Mouse (Mus musculus) frontal cortex, adult (tissue): ENCODE data around the gene Gjc3.
A peak's percentile ranks its signal among the peaks of the same experiment; 100 is the strongest.
"Not testable (repeated sequence)": the region's sequence is repeated elsewhere in the genome, so short reads cannot be mapped to it uniquely, and the experiment has no call there.

Source experiments
- ATAC-seq: cut with Nextera tagmentation; 2 replicates; pipeline ENCODE4 v1.9.2; 2017; ENCODE audit warnings: mild to moderate bottlenecking, moderate library complexity, mixed read lengths; ENCODE audit not compliant: low TSS enrichment

The Gjc3 gene

DNA sequence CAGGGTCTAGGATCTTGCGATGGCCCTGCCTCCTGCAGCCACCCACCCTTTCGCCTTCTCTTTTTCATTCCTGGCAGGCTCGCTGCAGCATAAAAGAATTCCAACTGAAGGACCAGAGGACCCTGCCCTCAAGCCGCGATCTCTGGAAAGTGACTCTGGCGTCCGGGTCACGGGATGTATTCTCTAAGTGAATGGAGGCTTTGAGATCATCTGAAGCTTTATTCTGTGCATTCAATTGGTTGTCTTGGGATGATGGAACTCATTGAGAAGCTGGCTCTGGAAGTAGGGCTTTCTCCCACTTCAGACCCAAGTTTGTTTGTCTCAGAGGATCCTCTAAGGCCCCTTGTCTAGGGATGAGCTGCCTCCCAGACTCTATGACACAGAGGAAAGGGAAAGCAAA, at the start of gene Gjc3:
Gjc3 (minus strand) TSS at position 154 of the 400 bp plus-strand sequence.
- ATAC-seq, result no peak

DNA sequence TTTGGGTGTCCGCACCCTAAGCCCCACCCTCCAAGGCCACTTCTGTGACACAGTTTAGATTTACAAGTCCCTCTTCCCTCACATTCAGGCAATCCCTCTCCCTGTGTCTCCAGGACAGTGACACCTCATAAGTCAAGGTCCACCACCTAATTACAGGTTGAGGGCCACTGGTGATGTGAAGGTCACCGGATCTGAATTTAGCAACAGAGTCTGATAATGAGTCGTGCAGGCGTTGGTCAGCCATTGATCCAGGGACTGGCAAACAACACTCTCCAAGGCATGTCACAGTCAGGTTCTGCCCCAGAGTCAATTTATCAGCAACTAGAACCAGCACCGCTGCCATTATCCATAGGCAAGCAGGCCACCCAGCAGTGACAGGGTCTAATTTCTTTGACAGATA, 49.5 kb upstream of the Gjc3 start:
- ATAC-seq, result no peak

DNA sequence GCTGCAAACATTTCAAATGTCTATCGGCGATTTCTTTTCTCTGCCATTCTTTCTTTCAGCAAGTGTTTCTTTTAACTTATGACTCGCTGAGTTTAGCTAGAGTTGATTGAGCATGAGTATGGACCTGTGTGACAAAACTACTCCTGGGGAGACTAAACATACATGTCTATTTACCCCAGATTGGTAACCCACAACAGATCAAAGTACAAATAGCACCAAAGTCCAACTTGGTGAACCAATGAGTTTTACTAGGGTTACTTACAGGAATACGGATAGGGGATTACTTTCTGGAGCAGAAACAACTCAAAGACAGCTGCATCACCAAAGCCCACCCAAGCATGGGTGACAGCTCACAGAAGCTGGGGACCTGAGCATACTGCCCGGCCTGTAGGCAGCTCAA, 46.5 kb upstream of the Gjc3 start:
- no peak for ATAC-seq

DNA sequence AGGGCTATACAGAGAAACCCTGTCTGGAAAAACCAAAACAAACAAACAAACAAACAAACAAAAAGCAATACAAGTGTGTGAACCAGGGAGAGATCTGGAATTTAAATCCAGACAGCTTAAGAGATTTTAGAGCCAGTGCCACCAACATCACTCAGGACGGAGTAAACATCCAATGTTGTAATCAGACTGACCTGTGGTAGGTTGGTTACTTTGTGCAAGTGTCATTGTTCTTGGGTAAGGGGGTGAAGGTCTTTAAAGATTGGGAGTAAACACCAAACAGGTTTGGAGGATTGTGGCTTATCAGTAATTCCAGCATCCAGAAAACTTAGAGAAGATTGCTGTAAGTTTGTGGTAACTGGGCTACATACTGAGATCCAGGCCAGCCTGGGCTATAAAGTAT, 23.5 kb upstream of the Gjc3 start:
- ATAC-seq, result no peak

DNA sequence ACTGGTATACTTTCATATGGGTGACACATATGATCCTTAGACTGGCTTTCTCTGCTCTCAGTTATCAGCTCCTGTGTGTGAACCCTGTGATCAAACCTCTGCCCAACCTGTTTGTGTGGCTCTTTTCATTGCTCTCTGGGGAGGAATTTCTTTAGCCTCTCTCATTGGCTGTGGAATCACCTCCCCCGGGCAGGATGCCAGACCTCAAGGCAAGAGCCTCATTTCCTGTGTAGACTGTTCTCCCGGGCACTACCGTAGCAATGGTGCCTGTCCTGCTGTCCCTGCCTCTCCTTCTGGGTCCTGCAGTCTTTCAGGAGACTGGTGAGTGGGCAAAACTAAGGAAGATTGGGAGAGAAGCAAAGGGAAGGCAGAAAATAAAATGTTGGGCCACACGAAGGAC, 18.4 kb upstream of the Gjc3 start, which contains the start of gene Azgp1:
Azgp1 (plus strand) TSS at position 221 of the 400 bp plus-strand sequence.
- ATAC-seq, result no peak

DNA sequence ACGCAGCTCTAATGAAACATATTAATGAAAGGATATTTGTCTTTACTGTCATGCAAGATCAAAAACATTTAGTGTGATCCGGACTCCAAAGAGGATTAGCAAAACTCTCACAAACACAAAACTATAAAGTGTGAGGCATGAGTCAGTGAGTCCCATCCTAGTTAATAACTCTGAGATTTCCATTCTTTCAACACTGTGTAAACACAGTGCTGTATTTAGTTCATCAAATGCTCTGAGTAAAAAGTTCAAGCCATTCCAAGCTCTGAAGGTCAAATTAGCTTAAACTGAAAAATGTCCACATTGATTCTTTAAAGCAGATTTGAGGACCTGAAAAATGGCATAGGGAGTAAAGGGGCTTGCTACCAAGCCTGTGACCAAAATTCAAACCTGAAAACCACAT, 16.2 kb upstream of the Gjc3 start:
- no peak for ATAC-seq

DNA sequence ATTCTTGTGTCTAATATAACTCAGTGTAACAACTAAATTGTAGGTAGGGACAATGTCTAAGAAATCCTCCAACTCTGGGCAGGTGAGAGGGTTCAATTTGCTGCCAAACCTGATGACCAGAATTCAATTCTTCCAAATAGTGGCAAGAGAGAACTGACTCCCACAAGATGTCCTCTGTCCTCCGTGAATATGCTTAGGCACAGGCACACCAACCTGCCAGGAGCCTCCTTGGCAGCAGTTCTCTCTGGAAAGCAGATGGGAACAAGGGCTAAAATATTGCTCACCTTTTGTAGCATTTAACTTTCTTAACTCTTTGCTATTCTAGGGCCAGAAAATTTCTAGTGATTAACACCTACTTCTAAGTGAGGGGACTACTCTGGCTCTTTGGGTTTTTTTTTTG, 14.4 kb upstream of the Gjc3 start:
- ATAC-seq, result no peak

DNA sequence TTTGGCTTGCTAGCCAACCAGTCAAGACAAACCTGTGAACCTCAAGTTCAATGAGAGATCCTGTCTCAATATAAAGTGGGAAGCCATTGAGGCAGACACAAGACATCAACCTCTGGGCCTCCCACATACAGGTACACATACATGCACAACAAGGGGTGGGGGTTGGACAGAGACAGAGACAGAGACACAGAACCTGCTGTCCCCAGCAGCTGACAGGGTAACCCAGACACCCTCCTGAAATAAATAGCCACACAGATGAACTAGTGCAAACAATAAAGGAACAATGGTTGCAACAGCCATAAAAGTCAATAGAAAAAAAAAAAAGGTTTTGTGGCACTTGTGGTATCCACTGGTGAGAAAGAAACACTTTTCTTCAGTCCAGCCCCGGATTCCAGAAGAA, 12.5 kb upstream of the Gjc3 start:
- ATAC-seq, result no peak

DNA sequence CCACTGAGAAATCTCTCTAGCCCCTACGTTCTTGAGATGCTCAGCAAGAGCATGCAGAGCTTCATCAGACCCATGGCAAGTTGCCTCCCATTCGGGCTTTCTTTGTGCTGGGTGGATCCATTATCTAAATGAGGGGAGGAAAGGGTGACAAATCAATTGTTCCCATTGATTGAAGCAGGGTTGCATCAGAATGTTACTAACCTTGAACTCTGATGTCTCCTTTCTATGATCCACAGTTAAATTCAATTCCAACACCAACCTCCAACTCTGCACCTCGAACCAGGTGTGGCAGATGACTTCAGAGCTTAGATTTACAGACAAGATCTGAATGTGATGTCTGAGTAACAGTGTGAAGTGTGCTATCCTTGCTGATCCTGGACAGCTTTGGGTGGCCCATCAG, 11.8 kb upstream of the Gjc3 start:
- ATAC-seq, result no peak

DNA sequence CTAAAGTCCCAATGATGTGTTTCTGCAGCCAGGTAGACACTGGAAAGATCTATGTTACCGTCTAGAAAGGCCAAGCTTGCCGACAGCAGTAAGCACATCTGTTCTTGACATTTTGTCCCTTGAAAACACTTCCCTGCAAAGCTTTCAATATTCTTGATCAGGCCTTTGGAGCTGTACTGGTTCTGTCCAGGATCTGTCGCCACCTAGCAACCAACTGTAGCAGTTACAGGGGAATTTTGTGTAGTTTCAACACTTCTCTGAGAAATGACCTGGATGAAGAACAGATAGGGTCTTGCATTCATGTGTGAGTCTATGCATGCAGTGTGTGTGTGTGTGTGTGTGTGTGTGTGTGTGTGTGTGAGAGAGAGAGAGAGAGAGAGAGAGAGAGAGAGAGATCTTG, 10.8 kb upstream of the Gjc3 start:
- no peak for ATAC-seq

DNA sequence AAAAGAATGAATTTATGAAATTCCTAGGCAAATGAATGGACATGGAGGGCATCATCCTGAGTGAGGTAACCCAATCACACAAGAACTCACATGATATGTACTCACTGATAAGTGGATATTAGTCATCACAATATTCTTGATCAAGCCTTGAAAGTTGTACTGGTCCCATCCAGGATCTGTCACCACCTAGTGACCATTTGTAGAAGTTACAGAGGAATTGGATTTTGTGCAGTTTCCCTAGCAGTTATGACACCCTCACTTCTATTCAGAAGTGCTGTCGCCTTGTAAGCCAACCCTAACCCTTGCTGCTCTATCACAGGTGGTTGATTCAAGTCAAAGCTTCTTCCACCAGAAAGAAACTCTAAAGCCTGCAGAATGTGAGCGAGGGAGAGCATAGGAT, 10.3 kb upstream of the Gjc3 start:
- ATAC-seq, result no peak

DNA sequence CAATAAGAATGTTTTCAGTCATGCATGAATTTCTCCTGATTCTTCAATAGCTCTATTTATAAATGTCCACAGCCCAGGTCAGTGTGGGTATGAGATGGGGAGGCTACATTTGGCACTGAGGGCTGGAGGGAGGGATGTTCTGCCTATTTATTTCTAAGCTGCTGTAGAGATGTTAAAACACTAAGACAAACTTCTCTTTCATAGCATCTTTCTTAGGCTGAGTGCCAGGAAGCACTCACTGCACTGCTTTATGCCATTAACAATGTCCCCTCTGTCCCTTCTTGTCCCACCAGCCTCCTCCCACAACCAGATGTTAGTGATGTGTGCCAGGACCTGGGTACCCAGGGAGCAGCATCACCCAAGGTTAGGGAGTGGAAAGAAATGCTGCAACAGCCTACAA, 3.6 kb upstream of the Gjc3 start:
- ATAC-seq, result peak; percentile 31; the same call in 1 of the 2 replicates

DNA sequence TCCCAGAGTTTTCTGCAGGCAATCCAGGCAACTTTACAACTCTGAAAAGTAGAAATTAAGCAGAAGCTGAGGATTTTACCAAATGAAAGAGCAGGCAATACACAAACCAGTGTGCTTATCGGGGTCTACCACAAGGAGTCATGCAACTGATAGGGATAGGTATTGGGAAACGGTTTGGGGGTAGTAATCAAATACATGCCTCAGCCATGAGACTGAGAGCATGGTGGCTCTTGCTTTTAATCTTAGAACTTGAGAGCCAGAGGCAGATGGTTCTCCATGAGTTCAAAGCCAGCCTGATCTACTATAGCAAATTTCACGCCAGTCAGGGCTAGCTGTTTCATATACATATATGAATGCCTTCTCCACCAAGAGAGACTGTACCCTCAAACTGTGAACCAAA, 6.5 kb downstream of the Gjc3 start:
- no peak for ATAC-seq

DNA sequence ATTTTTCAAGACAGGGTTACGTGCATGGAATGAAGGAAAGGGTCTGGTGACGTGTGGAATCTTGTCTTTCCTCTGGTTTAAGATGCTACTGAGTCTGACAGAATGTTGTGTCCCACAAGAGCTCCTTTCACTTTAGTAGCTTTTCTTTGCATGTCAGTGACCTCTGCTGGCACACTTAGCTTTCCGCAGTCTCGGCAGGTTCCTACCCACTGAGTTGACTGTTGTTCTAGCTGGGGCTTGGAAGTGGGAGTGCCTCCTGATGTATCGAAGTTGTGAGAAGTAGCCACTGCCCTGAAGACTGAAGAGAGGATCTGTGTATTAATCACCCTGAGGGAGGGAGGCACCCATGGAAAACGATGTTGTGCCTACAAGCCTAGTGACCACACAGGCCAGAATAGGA, 11.7 kb downstream of the Gjc3 start:
- no peak for ATAC-seq

DNA sequence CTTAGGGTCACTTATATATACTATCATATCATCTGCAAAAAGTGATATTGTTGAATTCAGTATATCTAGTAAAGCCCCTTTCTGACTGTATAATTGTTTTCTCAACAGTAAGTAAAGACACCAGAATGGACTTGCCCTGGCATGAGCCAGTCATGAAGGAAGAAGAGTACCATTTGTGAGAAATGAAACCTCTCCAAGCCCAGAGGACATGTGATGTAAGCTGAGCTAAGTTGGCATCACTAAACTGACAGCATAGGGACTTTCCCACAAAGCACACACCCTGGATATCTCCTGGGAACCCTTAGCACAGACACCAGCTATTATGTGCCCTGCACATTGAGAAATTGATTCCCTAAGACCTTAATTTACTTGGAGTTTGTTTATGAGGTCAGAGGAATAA, 15.6 kb downstream of the Gjc3 start:
- no peak for ATAC-seq

DNA sequence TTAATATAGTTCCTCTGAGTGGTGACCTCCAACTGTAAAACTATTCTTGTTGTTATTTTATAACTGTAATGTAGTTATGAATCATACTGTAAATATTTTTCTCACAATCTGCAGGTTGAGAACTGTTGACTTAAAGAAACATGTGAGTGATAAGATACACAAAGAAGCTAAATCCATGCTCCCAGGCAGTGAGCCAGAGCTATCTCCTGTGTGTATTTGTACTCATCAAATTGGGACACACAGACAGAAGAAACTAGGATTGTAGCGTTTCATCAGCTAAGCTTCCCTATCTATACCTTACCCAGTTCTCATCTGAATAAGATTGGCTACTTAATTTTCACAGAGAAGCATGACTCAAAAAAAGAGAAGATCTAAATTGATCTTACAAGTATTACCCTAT, 19.8 kb downstream of the Gjc3 start:
- ATAC-seq, result no peak

DNA sequence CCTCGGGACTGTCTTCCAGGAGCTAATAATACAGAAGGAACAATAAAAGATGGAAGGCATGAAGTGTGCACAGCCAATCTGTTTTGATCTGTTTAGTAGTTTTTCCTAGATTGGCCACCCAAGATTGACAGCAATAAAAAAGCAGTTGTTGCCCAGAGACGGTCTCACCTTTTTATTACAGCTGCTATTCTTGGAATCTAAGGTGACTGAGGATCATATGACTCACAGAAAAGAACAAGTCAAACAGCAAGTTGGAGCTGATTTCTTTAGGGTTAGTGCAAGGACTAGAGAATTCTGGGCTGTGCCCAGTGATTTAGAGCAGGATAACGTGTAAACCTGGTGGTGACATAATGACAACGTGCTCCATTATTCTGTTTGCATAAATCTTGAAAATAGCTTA, 21.9 kb downstream of the Gjc3 start:
- ATAC-seq, result no peak

DNA sequence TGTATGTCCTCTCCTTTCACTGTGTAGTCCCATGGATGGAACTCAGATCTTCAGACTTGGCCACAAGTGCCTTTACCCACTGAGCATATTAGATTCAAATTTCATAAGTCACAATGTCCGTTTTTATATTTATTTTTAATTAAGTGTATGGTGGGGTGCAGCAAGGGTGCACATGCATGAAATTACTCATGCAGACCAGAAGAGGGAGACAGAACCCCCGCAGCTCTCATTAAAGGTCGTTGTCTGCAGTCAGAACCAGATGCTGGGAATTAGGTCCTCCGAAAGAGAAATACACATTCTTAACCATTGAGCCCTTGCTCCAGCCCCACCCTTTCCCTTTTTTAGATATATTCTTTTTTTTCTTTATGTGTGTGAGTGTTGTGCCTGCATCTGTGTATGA, 25.7 kb downstream of the Gjc3 start:
- no peak for ATAC-seq

DNA sequence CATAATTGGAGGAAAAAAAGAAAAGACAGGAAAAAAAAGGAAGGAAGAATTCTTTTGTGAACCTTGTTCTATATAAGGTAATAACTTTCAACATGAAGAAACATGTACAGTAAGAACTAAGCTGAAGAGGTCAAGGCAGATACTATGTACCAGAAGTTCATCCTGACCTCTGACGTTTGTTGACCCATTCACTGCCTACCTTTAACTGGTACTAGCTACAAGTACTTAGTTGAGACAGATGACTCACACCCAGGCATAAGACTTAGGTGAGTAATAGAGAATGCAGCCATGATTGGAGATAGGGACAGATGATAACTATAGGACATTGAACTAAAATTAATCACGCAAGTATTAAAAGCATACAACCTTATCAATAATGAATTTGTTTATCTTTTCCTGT, 26.4 kb downstream of the Gjc3 start:
- no peak for ATAC-seq

DNA sequence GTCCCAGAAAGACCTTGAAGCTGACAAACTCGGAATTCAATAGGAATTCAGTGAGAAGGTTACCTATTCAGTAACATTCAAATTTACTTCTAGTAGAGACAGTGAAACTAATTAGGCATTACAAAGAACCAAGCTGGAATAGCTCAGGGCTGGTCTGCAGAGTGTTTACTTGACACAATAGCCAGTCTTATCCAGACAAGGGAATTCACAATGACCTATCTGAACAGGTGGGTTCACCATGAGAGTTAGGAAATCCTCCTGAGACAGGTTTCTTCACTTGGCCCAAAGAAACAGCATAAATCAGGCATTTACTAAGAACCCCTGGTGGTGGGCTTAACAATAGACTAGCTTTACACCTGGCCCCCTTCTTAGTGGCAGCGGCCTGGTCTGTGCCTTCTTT, 29.0 kb downstream of the Gjc3 start:
- not testable (repeated sequence) for ATAC-seq

DNA sequence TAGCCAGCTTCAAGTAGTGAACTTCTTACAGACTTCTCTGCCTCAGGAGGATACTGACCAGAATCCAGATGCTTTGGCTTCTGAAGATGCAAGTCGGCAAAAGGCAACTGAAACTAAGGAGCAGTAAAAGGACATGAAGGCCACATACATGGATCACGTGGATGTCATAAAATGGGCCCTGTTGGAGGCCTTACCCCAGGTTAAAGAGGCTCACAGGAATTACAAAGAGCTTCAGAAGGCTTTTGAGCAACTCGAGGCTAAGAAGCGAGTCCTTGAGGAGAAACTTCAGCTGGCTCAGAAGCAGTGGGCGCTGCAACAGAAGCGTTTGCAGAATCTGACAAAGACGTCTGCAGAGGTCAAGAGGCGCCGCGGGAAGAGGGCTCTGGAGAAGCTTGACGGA, 34.5 kb downstream of the Gjc3 start:
- no peak for ATAC-seq

DNA sequence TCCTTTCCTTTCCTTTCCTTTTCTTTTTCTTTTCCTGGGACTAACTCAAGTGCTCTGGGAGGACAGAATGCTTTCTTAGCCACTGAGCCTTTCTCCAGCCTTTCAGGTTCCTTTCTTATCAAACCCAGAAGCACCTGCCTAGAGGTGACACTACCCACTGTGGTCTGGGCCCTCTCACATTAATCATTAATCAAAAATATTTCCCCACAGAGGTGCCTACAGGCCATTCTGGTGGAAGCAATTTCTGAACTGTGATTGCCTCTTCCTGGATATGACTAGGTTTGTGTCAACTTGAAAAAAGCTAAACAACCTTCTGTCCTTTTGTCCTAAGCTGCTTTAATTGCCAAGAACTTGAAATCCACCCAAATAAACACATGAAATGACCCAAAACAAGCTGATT, 40.7 kb downstream of the Gjc3 start:
- no peak for ATAC-seq

DNA sequence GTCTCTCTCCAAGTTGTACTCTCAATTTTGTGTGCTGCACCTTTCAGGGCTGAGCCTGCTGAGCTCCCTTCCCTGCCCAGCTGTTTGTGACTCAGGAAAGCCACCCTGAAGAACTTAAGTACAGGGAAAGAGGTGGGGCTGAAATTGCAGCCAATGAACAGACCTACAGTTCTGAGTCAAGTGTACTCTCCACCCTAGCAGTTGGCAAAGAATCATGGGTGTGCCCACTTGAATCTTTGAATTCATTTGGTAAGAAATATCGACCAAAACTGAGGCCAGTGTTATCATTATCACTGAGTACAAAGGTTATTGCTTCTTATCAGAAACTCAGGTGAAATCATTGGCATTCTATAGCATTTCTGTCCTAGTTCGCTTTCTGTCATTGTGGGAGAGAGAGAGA, 41.4 kb downstream of the Gjc3 start, which contains the start of gene Cyp3a13:
Cyp3a13 (minus strand) TSS at position 88 of the 400 bp plus-strand sequence.
- no peak for ATAC-seq

DNA sequence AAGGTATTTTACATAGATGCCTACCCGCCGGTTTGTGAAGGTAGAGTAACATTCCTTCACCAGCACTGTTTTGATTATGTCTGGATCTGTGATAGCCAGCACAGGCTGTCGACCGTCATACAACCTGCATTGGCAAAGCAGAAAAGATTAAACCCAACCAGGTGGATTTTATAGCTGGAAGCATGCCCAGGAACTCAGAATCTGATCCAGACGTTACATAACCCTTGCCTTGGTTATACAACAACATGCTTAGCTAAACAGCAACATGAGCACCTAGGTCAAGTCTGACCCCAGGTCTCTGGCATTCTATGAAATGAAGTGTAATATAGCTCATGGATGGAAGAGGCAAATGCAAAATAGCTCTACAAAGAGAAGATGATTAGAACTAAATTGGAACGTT, 47.3 kb downstream of the Gjc3 start:
- ATAC-seq, result no peak

DNA sequence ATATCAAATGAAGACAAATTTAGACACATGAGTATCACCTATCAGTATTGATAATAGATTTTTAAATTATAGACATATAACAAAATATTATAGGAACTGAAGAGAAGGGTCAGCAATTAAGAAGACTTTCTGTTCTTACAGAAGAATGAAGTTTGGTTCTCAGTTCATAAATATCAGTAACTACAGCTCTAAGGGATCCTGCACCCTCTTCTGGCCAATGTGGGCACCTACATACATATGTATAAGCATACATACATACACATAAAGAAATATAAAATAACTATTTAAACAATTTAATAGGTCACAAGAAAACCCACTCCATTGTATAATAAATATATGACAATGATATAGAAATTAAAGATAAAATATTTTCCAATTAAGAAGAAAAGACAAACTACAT, 48.4 kb downstream of the Gjc3 start:
- ATAC-seq, result no peak
